Mouse (Mus musculus) neural tube, embryonic 14.5 days (tissue): ENCODE data around the gene Cops3. TPM values are rescaled to one million over a fixed set of nuclear protein-coding genes. Genes with fewer than 3 reads are reported as not detected.

ENCODE experiments used
- ATAC-seq: fragments of 200-750 bp; cut with Nextera tagmentation; 2 replicates; pipeline ENCODE4 v1.8.0; 2017; ENCODE audit warnings: low read depth, mild to moderate bottlenecking, moderate TSS enrichment, moderate library complexity
- H3K27ac ChIP-seq: fragments of 300-500 bp; sonication (generic); 2 replicates; pipeline ENCODE4 v1.5.1; 2014; ENCODE audit warnings: low read depth, mild to moderate bottlenecking, control low read depth, low read length, moderate library complexity, mixed read lengths
- H3K27me3 ChIP-seq: fragments of 300-500 bp; sonication (generic); 2 replicates; pipeline ENCODE4 v1.6.1; 2014; ENCODE audit warnings: low read length; ENCODE audit not compliant: control insufficient read depth, insufficient read depth
- H3K36me3 ChIP-seq: fragments of 300-500 bp; sonication (generic); 2 replicates; pipeline ENCODE4 v1.6.1; 2014; ENCODE audit warnings: low read length, mixed read lengths; ENCODE audit not compliant: control insufficient read depth, insufficient read depth
- H3K4me1 ChIP-seq: fragments of 300-500 bp; sonication (generic); 2 replicates; pipeline ENCODE4 v1.6.1; 2014; ENCODE audit warnings: low read length; ENCODE audit not compliant: control insufficient read depth, insufficient read depth
- H3K4me2 ChIP-seq: fragments of 300-500 bp; sonication (generic); 2 replicates; pipeline ENCODE4 v1.6.1; 2014; ENCODE audit warnings: mild to moderate bottlenecking, low read depth, low read length, control low read depth
- H3K4me3 ChIP-seq: fragments of 300-500 bp; sonication (generic); 2 replicates; pipeline ENCODE4 v1.5.1; 2014; ENCODE audit warnings: low read depth, low read length, control low read depth, mixed read lengths
- H3K9ac ChIP-seq: fragments of 300-500 bp; sonication (generic); replicated peaks from 2 replicates; pipeline ENCODE4 v1.6.1; 2014; ENCODE audit warnings: low read depth, mild to moderate bottlenecking, control low read depth, low read length, mixed read lengths
- H3K9me3 ChIP-seq: fragments of 300-500 bp; sonication (generic); 2 replicates; pipeline ENCODE4 v1.6.1; 2016; ENCODE audit warnings: low read length; ENCODE audit not compliant: control insufficient read depth
- WGBS: fragments of 180-500 bp; shearing (Covaris S2); extraction: QIAGEN DNeasy Blood & Tissue Kit; methylation state at CpG from one replicate; pipeline ENCODE4 v1.1.7; 2014; 5-methylcytosine and 5-hydroxymethylcytosine counted together
- polyA plus RNA-seq: library from polyadenylated mRNA; unstranded; fragments of >200 nt; fragmentation: Nextera tagmentation; extraction: Ambion mirVana; gene quantifications from 2 replicates; pipeline ENCODE4 v1.2.1, GENCODE M21; 2014

Cops3 gene
- polyA plus RNA-seq, 1 experiment from 2014 or later = 212 TPM

- peaks cover 45% of the 10 kb centered on the region for H3K36me3 ChIP-seq
- no peak for ATAC-seq
- no peak overlapping the region for H3K9ac ChIP-seq
- H3K27ac ChIP-seq = no peak overlapping the region
- 95% methylated on average over 5 of the region's 5 CpGs for WGBS
- H3K9me3 ChIP-seq = no peaks in the 10 kb centered on the region
- no peak overlapping the region for H3K4me3 ChIP-seq
- H3K27me3 ChIP-seq = no peaks in the 10 kb centered on the region
- H3K4me1 ChIP-seq = no peaks in the 10 kb centered on the region
- H3K4me2 ChIP-seq = no peak overlapping the region
These were observed 62.4 kb downstream of the Cops3 start for GRCm38 (mm10) chr11:59777259-59777658.

- Histone ChIP-seq H3K9ac (no peak overlapping the region), H3K9me3 (no peaks in the 10 kb centered on the region), H3K4me1 (no peaks in the 10 kb centered on the region), H3K36me3 (peaks cover 55% of the 10 kb centered on the region), H3K27ac (no peak overlapping the region), H3K4me2 (no peak overlapping the region), H3K4me3 (no peak overlapping the region), H3K27me3 (no peaks in the 10 kb centered on the region)
- ATAC-seq = no peak
- 89% methylated on average over 13 of the region's 13 CpGs for WGBS
These were observed 64.0 kb downstream of the Cops3 start for GRCm38 (mm10) chr11:59775435-59776148.

GRCm38 (mm10) chr11:59774522-59774921, 65.1 kb downstream of the Cops3 start:
- WGBS = 95% methylated on average over 4 of the region's 4 CpGs
- H3K36me3 ChIP-seq = peaks cover 62% of the 10 kb centered on the region
- no peak overlapping the region for H3K4me2 ChIP-seq
- no peaks in the 10 kb centered on the region for H3K27me3 ChIP-seq
- H3K27ac ChIP-seq = no peak overlapping the region
- H3K9ac ChIP-seq = no peak overlapping the region
- H3K9me3 ChIP-seq = no peaks in the 10 kb centered on the region
- no peak overlapping the region for H3K4me3 ChIP-seq
- no peaks in the 10 kb centered on the region for H3K4me1 ChIP-seq
- no peak for ATAC-seq

GRCm38 (mm10) chr11:59772902-59773301, 66.7 kb downstream of the Cops3 start:
- H3K27me3 ChIP-seq = no peaks in the 10 kb centered on the region
- ATAC-seq = no peak

GRCm38 (mm10) chr11:59772291-59772690, 67.3 kb downstream of the Cops3 start:
- Histone ChIP-seq H3K9ac (no peak overlapping the region), H3K27me3 (no peaks in the 10 kb centered on the region), H3K27ac (no peak overlapping the region), H3K4me3 (no peak overlapping the region), H3K4me2 (no peak overlapping the region), H3K36me3 (peaks cover 73% of the 10 kb centered on the region), H3K4me1 (no peaks in the 10 kb centered on the region), H3K9me3 (no peaks in the 10 kb centered on the region)
- no peak for ATAC-seq
- 96% methylated on average over 2 of the region's 2 CpGs for WGBS

More at GRCm38 (mm10) chr11:59772902-59773301, 66.7 kb downstream of the Cops3 start:
- H3K27ac ChIP-seq = no peak overlapping the region
- H3K4me2 ChIP-seq = no peak overlapping the region
- H3K9ac ChIP-seq = no peak overlapping the region
- H3K4me3 ChIP-seq = no peak overlapping the region
- 95% methylated on average over 4 of the region's 4 CpGs for WGBS
- H3K9me3 ChIP-seq = no peaks in the 10 kb centered on the region
- no peaks in the 10 kb centered on the region for H3K4me1 ChIP-seq
- peaks cover 70% of the 10 kb centered on the region for H3K36me3 ChIP-seq

- H3K9ac ChIP-seq = no peak overlapping the region
- no peak overlapping the region for H3K27ac ChIP-seq
- WGBS = 68% methylated on average over 7 of the region's 7 CpGs
- ATAC-seq = peak; percentile 69; the same call in 1 of the 2 replicates
- H3K4me2 ChIP-seq = no peak overlapping the region
- no peaks in the 10 kb centered on the region for H3K4me1 ChIP-seq
- H3K36me3 ChIP-seq = peaks cover 81% of the 10 kb centered on the region
- H3K4me3 ChIP-seq = no peak overlapping the region
- H3K9me3 ChIP-seq = no peaks in the 10 kb centered on the region
- H3K27me3 ChIP-seq = no peaks in the 10 kb centered on the region
These were observed 68.9 kb downstream of the Cops3 start for GRCm38 (mm10) chr11:59770753-59771152.

GRCm38 (mm10) chr11:59769738-59770137, 69.9 kb downstream of the Cops3 start:
- H3K27me3 ChIP-seq = no peaks in the 10 kb centered on the region
- H3K9me3 ChIP-seq = no peaks in the 10 kb centered on the region
- no peaks in the 10 kb centered on the region for H3K4me1 ChIP-seq
- no peak for ATAC-seq
- WGBS = 87% methylated on average over 6 of the region's 6 CpGs
- H3K27ac ChIP-seq = no peak overlapping the region
- H3K4me2 ChIP-seq = no peak overlapping the region
- H3K4me3 ChIP-seq = no peak overlapping the region
- H3K36me3 ChIP-seq = peaks cover 81% of the 10 kb centered on the region
- no peak overlapping the region for H3K9ac ChIP-seq

GRCm38 (mm10) chr11:59769307-59769706, 70.3 kb downstream of the Cops3 start:
- no peak overlapping the region for H3K27ac ChIP-seq
- no peaks in the 10 kb centered on the region for H3K27me3 ChIP-seq
- ATAC-seq = no peak
- no peak overlapping the region for H3K9ac ChIP-seq
- no peak overlapping the region for H3K4me3 ChIP-seq
- H3K36me3 ChIP-seq = peaks cover 81% of the 10 kb centered on the region
- no peaks in the 10 kb centered on the region for H3K4me1 ChIP-seq
- no peak overlapping the region for H3K4me2 ChIP-seq
- no peaks in the 10 kb centered on the region for H3K9me3 ChIP-seq
- 93% methylated on average over 2 of the region's 2 CpGs for WGBS
